ENCODE assay signal across 8 mouse cellular contexts in the genomic region with DNA sequence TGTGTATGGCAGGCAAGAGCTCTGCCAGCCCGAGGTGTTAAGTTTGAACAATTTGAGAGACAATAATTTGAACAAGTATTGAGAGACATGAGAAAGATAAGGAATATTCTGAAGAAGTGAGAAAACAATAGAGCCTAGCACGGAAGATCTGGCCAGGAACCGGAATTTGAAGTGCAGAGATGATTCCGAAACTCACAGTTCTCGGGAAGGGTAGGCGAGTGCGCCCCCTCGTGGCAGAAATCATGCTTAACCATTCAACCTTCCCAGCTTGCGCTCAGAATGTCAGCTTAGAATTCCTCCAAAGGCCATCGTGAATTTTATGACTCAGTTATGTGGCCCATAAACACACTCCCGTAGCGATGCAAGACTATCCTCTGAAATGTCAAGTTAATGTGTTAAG. TPM values are rescaled to one million over a fixed set of nuclear protein-coding genes. Genes with fewer than 3 reads are reported as not detected.
DNase-seq lines count a peak whose midpoint lies in the region; ATAC-seq lines count a peak whose summit lies in the region.

No protein-coding gene starts in this region.

- 4% methylated on average over 12 of the region's 12 CpGs for WGBS in embryonic facial prominence, embryonic 12.5 days
- 5% methylated on average over 12 of the region's 12 CpGs for WGBS in heart, embryonic 11.5 days (ENCODE audit: insufficient replicate concordance)
- 4% methylated on average over 12 of the region's 12 CpGs for WGBS in kidney, embryonic 14.5 days
- WGBS in limb, embryonic 15.5 days: 3% methylated on average over 12 of the region's 12 CpGs

- peak; percentile 96 for DNase-seq in 3T3-L1 (ENCODE audit: low read depth, low spot score)
- DNase-seq in adrenal gland, postnatal 14 days: peak; percentile 95
- DNase-seq in monocyte, adult 2 months (ENCODE audit: low read depth in 1 of 2, low spot score in 2 of 2): peak; percentile 50 to 62
- DNase-seq in spleen, postnatal 10 days (ENCODE audit: low spot score in 2 of 2): peak; percentile 85 to 93

- peaks cover 19% of the 10 kb centered on the region for H3K27me3 ChIP-seq in embryonic facial prominence, embryonic 12.5 days
- peaks cover 26% of the 10 kb centered on the region for H3K27me3 ChIP-seq in heart, embryonic 11.5 days (ENCODE audit: control insufficient read depth, insufficient read depth, low read length)
- peaks cover 6% of the 10 kb centered on the region; the same call in 1 of the 2 replicates for H3K27me3 ChIP-seq in kidney, embryonic 14.5 days (ENCODE audit: control insufficient read depth, insufficient read depth, low read length)
- peaks cover 21% of the 10 kb centered on the region for H3K27me3 ChIP-seq in limb, embryonic 15.5 days

- H3K9me3 ChIP-seq in embryonic facial prominence, embryonic 12.5 days: no peaks in the 10 kb centered on the region
- H3K9me3 ChIP-seq in heart, embryonic 11.5 days (replicated peaks; ENCODE audit: control insufficient read depth, low read length): no peaks in the 10 kb centered on the region
- no peaks in the 10 kb centered on the region for H3K9me3 ChIP-seq in kidney, embryonic 14.5 days (ENCODE audit: control insufficient read depth, low read length)
- H3K9me3 ChIP-seq in limb, embryonic 15.5 days: no peaks in the 10 kb centered on the region

- no peak for ATAC-seq in embryonic facial prominence, embryonic 12.5 days (ENCODE audit: insufficient number of reproducible peaks, insufficient read depth, low FRiP score, low TSS enrichment)
- no peak for ATAC-seq in heart, embryonic 11.5 days (replicated peaks; ENCODE audit: insufficient number of reproducible peaks, low FRiP score, low TSS enrichment)
- no peak for ATAC-seq in kidney, embryonic 14.5 days (ENCODE audit: low FRiP score, low TSS enrichment)
- ATAC-seq in limb, embryonic 15.5 days (ENCODE audit: insufficient number of reproducible peaks, low FRiP score, low TSS enrichment, low read depth): no peak

- peak overlapping the region; percentile 33 for H3K4me2 ChIP-seq in embryonic facial prominence, embryonic 12.5 days (replicated peaks)
- peak overlapping the region; percentile 53 for H3K4me2 ChIP-seq in heart, embryonic 11.5 days
- H3K4me2 ChIP-seq in kidney, embryonic 14.5 days (replicated peaks; ENCODE audit: low read depth, low read length): 0 out of 2 replicates have a peak overlapping the region, but pooled peaks have one; percentile 11
- H3K4me2 ChIP-seq in limb, embryonic 15.5 days: peak overlapping the region; percentile 37

- no peak overlapping the region for H3K4me3 ChIP-seq in embryonic facial prominence, embryonic 12.5 days
- peak overlapping the region; percentile 1; the same call in 1 of the 2 replicates for H3K4me3 ChIP-seq in heart, embryonic 11.5 days (ENCODE audit: low read depth, low read length)
- no peak overlapping the region for H3K4me3 ChIP-seq in kidney, embryonic 14.5 days (ENCODE audit: low read length)
- H3K4me3 ChIP-seq in limb, embryonic 15.5 days: peak overlapping the region; percentile 16; the same call in 1 of the 2 replicates

- H3K4me1 ChIP-seq in embryonic facial prominence, embryonic 12.5 days: peaks cover 4% of the 10 kb centered on the region
- peaks cover 8% of the 10 kb centered on the region; the same call in 1 of the 2 replicates for H3K4me1 ChIP-seq in heart, embryonic 11.5 days (ENCODE audit: control insufficient read depth, insufficient read depth, low read length)
- peaks cover 5% of the 10 kb centered on the region for H3K4me1 ChIP-seq in kidney, embryonic 14.5 days (ENCODE audit: control insufficient read depth, insufficient read depth, low read length)
- peaks cover 28% of the 10 kb centered on the region for H3K4me1 ChIP-seq in limb, embryonic 15.5 days

- no peaks in the 10 kb centered on the region for H3K36me3 ChIP-seq in embryonic facial prominence, embryonic 12.5 days
- H3K36me3 ChIP-seq in heart, embryonic 11.5 days (ENCODE audit: control insufficient read depth, insufficient read depth, low read length): no peaks in the 10 kb centered on the region
- no peaks in the 10 kb centered on the region for H3K36me3 ChIP-seq in kidney, embryonic 14.5 days (ENCODE audit: control insufficient read depth, insufficient read depth, low read length)
- H3K36me3 ChIP-seq in limb, embryonic 15.5 days: no peaks in the 10 kb centered on the region

- no peak overlapping the region for H3K27ac ChIP-seq in embryonic facial prominence, embryonic 12.5 days
- H3K27ac ChIP-seq in heart, embryonic 11.5 days (ENCODE audit: low read depth, low read length): no peak overlapping the region
- H3K27ac ChIP-seq in kidney, embryonic 14.5 days (ENCODE audit: low read depth, low read length): no peak overlapping the region
- no peak overlapping the region for H3K27ac ChIP-seq in limb, embryonic 15.5 days

- no peak overlapping the region; the same call in 1 of the 2 replicates for H3K9ac ChIP-seq in embryonic facial prominence, embryonic 12.5 days
- peak overlapping the region; percentile 29; the same call in 1 of the 2 replicates for H3K9ac ChIP-seq in heart, embryonic 11.5 days (ENCODE audit: low read depth, low read length)
- H3K9ac ChIP-seq in kidney, embryonic 14.5 days (ENCODE audit: low read depth, low read length): no peak overlapping the region
- H3K9ac ChIP-seq in limb, embryonic 15.5 days: no peak overlapping the region

RNA-seq across cellular contexts. Expression of a gene that starts 2.4 kb away (rescaled TPM):
- 42.7 and 45.0 TPM in 2 replicates for total RNA-seq in adrenal gland, postnatal 14 days (2021)
- 32.5 and 36.5 TPM in 2 replicates for polyA plus RNA-seq in embryonic facial prominence, embryonic 12.5 days (2016; fragmentation: Nextera tagmentation; extraction: Ambion mirVana)
- polyA plus RNA-seq in heart, embryonic 11.5 days (2014; fragmentation: Nextera tagmentation; extraction: Ambion mirVana): 11.6 and 13.5 TPM in 2 replicates
- polyA plus RNA-seq in kidney, embryonic 14.5 days (2014; fragmentation: Nextera tagmentation; extraction: Ambion mirVana): 12.7 and 17.8 TPM in 2 replicates
- 22.5 and 25.0 TPM in 2 replicates for polyA plus RNA-seq in limb, embryonic 15.5 days (2015; fragmentation: Nextera tagmentation; extraction: Ambion mirVana)

RNA-seq across cellular contexts. Expression of a gene that starts 18.9 kb away (rescaled TPM):
- total RNA-seq in adrenal gland, postnatal 14 days (2021): 46.4 and 50.1 TPM in 2 replicates
- polyA plus RNA-seq in embryonic facial prominence, embryonic 12.5 days (2016; fragmentation: Nextera tagmentation; extraction: Ambion mirVana): 10.8 and 16.8 TPM in 2 replicates
- polyA plus RNA-seq in heart, embryonic 11.5 days (2014; fragmentation: Nextera tagmentation; extraction: Ambion mirVana): 13.9 and 14.4 TPM in 2 replicates
- polyA plus RNA-seq in kidney, embryonic 14.5 days (2014; fragmentation: Nextera tagmentation; extraction: Ambion mirVana): 9.6 and 14.2 TPM in 2 replicates
- polyA plus RNA-seq in limb, embryonic 15.5 days (2015; fragmentation: Nextera tagmentation; extraction: Ambion mirVana): 15.2 and 16.6 TPM in 2 replicates

RNA-seq across cellular contexts. Expression of a gene that starts 35.9 kb away (rescaled TPM):
- 4.3 and 4.9 TPM in 2 replicates for total RNA-seq in adrenal gland, postnatal 14 days (2021)
- 2.9 and 3.8 TPM in 2 replicates for polyA plus RNA-seq in embryonic facial prominence, embryonic 12.5 days (2016; fragmentation: Nextera tagmentation; extraction: Ambion mirVana)
- polyA plus RNA-seq in heart, embryonic 11.5 days (2014; fragmentation: Nextera tagmentation; extraction: Ambion mirVana): 5.7 and 6.1 TPM in 2 replicates
- polyA plus RNA-seq in kidney, embryonic 14.5 days (2014; fragmentation: Nextera tagmentation; extraction: Ambion mirVana): 0.53 and 0.91 TPM in 2 replicates
- polyA plus RNA-seq in limb, embryonic 15.5 days (2015; fragmentation: Nextera tagmentation; extraction: Ambion mirVana): 10.6 and 12.0 TPM in 2 replicates

RNA-seq across cellular contexts. Expression of a gene that starts 37.3 kb away (rescaled TPM):
- 47.4 and 48.9 TPM in 2 replicates for total RNA-seq in adrenal gland, postnatal 14 days (2021)
- polyA plus RNA-seq in embryonic facial prominence, embryonic 12.5 days (2016; fragmentation: Nextera tagmentation; extraction: Ambion mirVana): 22.7 and 26.1 TPM in 2 replicates
- polyA plus RNA-seq in heart, embryonic 11.5 days (2014; fragmentation: Nextera tagmentation; extraction: Ambion mirVana): 29.5 and 31.1 TPM in 2 replicates
- 21.2 and 22.9 TPM in 2 replicates for polyA plus RNA-seq in kidney, embryonic 14.5 days (2014; fragmentation: Nextera tagmentation; extraction: Ambion mirVana)
- polyA plus RNA-seq in limb, embryonic 15.5 days (2015; fragmentation: Nextera tagmentation; extraction: Ambion mirVana): 38.7 and 41.2 TPM in 2 replicates

Comparison
In these comparisons a context has a peak if more than half of its experiments do, and no peak if none do; other contexts are left out.
1. H3K4me3 ChIP-seq: peak in heart, embryonic 11.5 days (single experiment) and limb, embryonic 15.5 days (single experiment); none in embryonic facial prominence, embryonic 12.5 days (single experiment) and kidney, embryonic 14.5 days (single experiment).
2. Peak in every context shown above with its lines, with median percentiles within 50 percentile points of each other: DNase-seq and H3K4me2 ChIP-seq.